Mouse (Mus musculus) ovary, postnatal 36 days (tissue): ENCODE measurements around the gene Emb.
"Not testable (repeated sequence)": the region's sequence is repeated elsewhere in the genome, so short reads cannot be mapped to it uniquely, and the experiment has no call there.

Experiments
- DNase-seq: peaks from one replicate; pipeline ENCODE4 v3.0.0; 2022; ENCODE audit warnings: low spot score, mixed read lengths

Gene Emb

GRCm38 (mm10) chr13:117208236-117208635, at the start of gene Emb:
Gene Emb (plus strand): TSS chr13:117208536.
- no peak for DNase-seq

- DNase-seq: no peak
Measured at GRCm38 (mm10) chr13:117163906-117164305, 44.4 kb upstream of the Emb start.

GRCm38 (mm10) chr13:117165071-117165470, 43.3 kb upstream of the Emb start:
- DNase-seq: no peak

- not testable (repeated sequence) for DNase-seq
Measured at GRCm38 (mm10) chr13:117180912-117181311, 27.4 kb upstream of the Emb start.

- DNase-seq: no peak
Measured at GRCm38 (mm10) chr13:117183288-117183687, 25.0 kb upstream of the Emb start.

GRCm38 (mm10) chr13:117185329-117185728, 23.0 kb upstream of the Emb start:
- no peak for DNase-seq

- no peak for DNase-seq
Measured at GRCm38 (mm10) chr13:117192161-117192560, 16.2 kb upstream of the Emb start.

- DNase-seq: no peak
Measured at GRCm38 (mm10) chr13:117193422-117193983, 14.8 kb upstream of the Emb start.

GRCm38 (mm10) chr13:117195569-117196495, 12.5 kb upstream of the Emb start:
- no peak for DNase-seq

GRCm38 (mm10) chr13:117197666-117198065, 10.7 kb upstream of the Emb start:
- no peak for DNase-seq

- peak; percentile 60 for DNase-seq
Measured at GRCm38 (mm10) chr13:117198402-117199083, 9.8 kb upstream of the Emb start.

GRCm38 (mm10) chr13:117202755-117203471, 5.4 kb upstream of the Emb start:
- DNase-seq: no peak

- no peak for DNase-seq
Measured at GRCm38 (mm10) chr13:117204685-117205084, 3.7 kb upstream of the Emb start.

GRCm38 (mm10) chr13:117206066-117206465, 2.3 kb upstream of the Emb start:
- no peak for DNase-seq

- no peak for DNase-seq
Measured at GRCm38 (mm10) chr13:117211386-117211875, 3.1 kb downstream of the Emb start.

- no peak for DNase-seq
Measured at GRCm38 (mm10) chr13:117215481-117215880, 7.1 kb downstream of the Emb start.

GRCm38 (mm10) chr13:117216126-117216525, 7.8 kb downstream of the Emb start:
- DNase-seq: no peak

- no peak for DNase-seq
Measured at GRCm38 (mm10) chr13:117216752-117217363, 8.5 kb downstream of the Emb start.

GRCm38 (mm10) chr13:117217621-117218020, 9.3 kb downstream of the Emb start:
- no peak for DNase-seq

- DNase-seq: no peak
Measured at GRCm38 (mm10) chr13:117218092-117218491, 9.8 kb downstream of the Emb start.

GRCm38 (mm10) chr13:117219871-117220500, 11.7 kb downstream of the Emb start:
- no peak for DNase-seq
